9 mouse cellular contexts compared by ENCODE assay signal in genomic region chr11:89024181-89024881, GRCm38 (mm10). TPM values are rescaled to one million over a fixed set of nuclear protein-coding genes. Genes with fewer than 3 reads are reported as not detected.
DNase-seq lines count a peak whose midpoint lies in the region; ATAC-seq lines count a peak whose summit lies in the region.
"Had no signal": no experiment of that assay in that cellular context is flagged by ENCODE, and none has a peak within 500 bp of the region (broad histone marks: within the 10 kb centered on the region; RNA-seq: fewer than 3 reads in every experiment).

No protein-coding gene starts in this region.

- H3K4me3 ChIP-seq in liver, embryonic 13.5 days (replicated peaks), result no peak overlapping the region

- peak; percentile 59 for ATAC-seq in liver, embryonic 13.5 days (ENCODE audit: low read depth)

- H3K9me3 ChIP-seq in liver, embryonic 13.5 days (replicated peaks), result no peaks in the 10 kb centered on the region

- H3K4me2 ChIP-seq in liver, embryonic 13.5 days, result 0 out of 2 replicates have a peak overlapping the region, but pooled peaks have one; percentile 25

- peak overlapping the region; percentile 54 for H3K27ac ChIP-seq in liver, embryonic 13.5 days

- intact Hi-C loops in left cerebral cortex, postnatal 14 days (cut with DNase I), result no loop called here

- 54% methylated on average over 11 of the region's 11 CpGs for WGBS in liver, embryonic 13.5 days (ENCODE audit: insufficient replicate concordance)

- no peaks in the 10 kb centered on the region for H3K27me3 ChIP-seq in liver, embryonic 13.5 days

- peaks cover 82% of the 10 kb centered on the region for H3K4me1 ChIP-seq in liver, embryonic 13.5 days (replicated peaks)

- peak; percentile 40 to 57 for DNase-seq in left cerebral cortex, postnatal 14 days (ENCODE audit: low spot score in 2 of 2)
- DNase-seq in left cerebral cortex, adult 8-10 months (ENCODE audit: low spot score in 2 of 2), result no peak
- peak; percentile 95 for DNase-seq in adrenal gland, postnatal 14 days
- DNase-seq in gastrocnemius, postnatal 25 days, result peak; percentile 68
- DNase-seq in induced T-regulatory cell, adult 2 months (ENCODE audit: low read depth), result peak; percentile 82
- DNase-seq in liver, embryonic 13.5 days, result no peak
- DNase-seq in ovary, postnatal 36 days (ENCODE audit: low spot score), result peak; percentile 66
- DNase-seq in yolk sac, embryonic 10.5 days (ENCODE audit: low spot score), result peak; percentile 86

- H3K9ac ChIP-seq in liver, embryonic 13.5 days, result no peak overlapping the region

- peaks cover 19% of the 10 kb centered on the region for H3K36me3 ChIP-seq in liver, embryonic 13.5 days

RNA-seq across cellular contexts. Expression of gene Trim25, which starts 25.2 kb away (rescaled TPM):
- 1 to 10 TPM; 3.2 to 4.8 TPM for total RNA-seq in left cerebral cortex, postnatal 14 days (2021)
- total RNA-seq in left cerebral cortex, adult 8-10 months (2022), result 1 to 10 TPM; 4.6 to 6.3 (median 5.7) TPM
- 102 and 115 TPM in 2 replicates for total RNA-seq in adrenal gland, postnatal 14 days (2021)
- total RNA-seq in gastrocnemius, postnatal 25 days (2021), result 1 to 10 TPM; 6.0 to 7.9 TPM
- 18.0 and 20.6 TPM in 2 replicates for polyA plus RNA-seq in liver, embryonic 13.5 days (2015; fragmentation: Nextera tagmentation; extraction: Ambion mirVana)

RNA-seq across cellular contexts. Expression of gene Dgke, which starts 42.3 kb away (rescaled TPM):
- total RNA-seq in left cerebral cortex, postnatal 14 days (2021), result 10 to 100 TPM; 44.9 to 47.8 TPM
- 10 to 100 TPM; 50.3 to 60.2 (median 53.3) TPM for total RNA-seq in left cerebral cortex, adult 8-10 months (2022)
- total RNA-seq in adrenal gland, postnatal 14 days (2021), result 12.8 and 15.0 TPM in 2 replicates
- total RNA-seq in gastrocnemius, postnatal 25 days (2021), result 1 to 10 TPM; 2.5 to 2.7 TPM
- 0.69 and 0.82 TPM in 2 replicates for polyA plus RNA-seq in liver, embryonic 13.5 days (2015; fragmentation: Nextera tagmentation; extraction: Ambion mirVana)

RNA-seq across cellular contexts. Expression of gene Gm525, which starts 49.3 kb away (rescaled TPM):
- total RNA-seq in left cerebral cortex, postnatal 14 days (2021), result not detected
- not detected for total RNA-seq in left cerebral cortex, adult 8-10 months (2022)
- not detected in 2 replicates for total RNA-seq in adrenal gland, postnatal 14 days (2021)
- not detected for total RNA-seq in gastrocnemius, postnatal 25 days (2021)
- not detected in 2 replicates for polyA plus RNA-seq in liver, embryonic 13.5 days (2015; fragmentation: Nextera tagmentation; extraction: Ambion mirVana)
- polyA plus RNA-seq: neural tube, embryonic 14.5 days had no signal

RNA-seq across cellular contexts. Expression of gene Coil, which starts 54.3 kb away (rescaled TPM):
- 10 to 100 TPM; 20.4 to 20.9 TPM for total RNA-seq in left cerebral cortex, postnatal 14 days (2021)
- 10 to 100 TPM; 20.2 to 21.6 (median 21.0) TPM for total RNA-seq in left cerebral cortex, adult 8-10 months (2022)
- 8.6 and 11.2 TPM in 2 replicates for total RNA-seq in adrenal gland, postnatal 14 days (2021)
- 1 to 10 TPM; 2.4 to 3.5 TPM for total RNA-seq in gastrocnemius, postnatal 25 days (2021)
- 5.6 and 7.1 TPM in 2 replicates for polyA plus RNA-seq in liver, embryonic 13.5 days (2015; fragmentation: Nextera tagmentation; extraction: Ambion mirVana)

RNA-seq across cellular contexts. Expression of gene Elobl, which starts 57.6 kb away (rescaled TPM):
- not detected for total RNA-seq in left cerebral cortex, postnatal 14 days (2021)
- not detected for total RNA-seq in left cerebral cortex, adult 8-10 months (2022)
- not detected in 2 replicates for total RNA-seq in adrenal gland, postnatal 14 days (2021)
- total RNA-seq in gastrocnemius, postnatal 25 days (2021), result not detected
- polyA plus RNA-seq in liver, embryonic 13.5 days (2015; fragmentation: Nextera tagmentation; extraction: Ambion mirVana), result not detected in 2 replicates
- polyA plus RNA-seq: neural tube, embryonic 14.5 days had no signal

Comparison
In these comparisons a context has a peak if more than half of its experiments do, and no peak if none do; other contexts are left out.
1. DNase-seq: peak in left cerebral cortex, postnatal 14 days (2 of 2), adrenal gland, postnatal 14 days (single experiment), gastrocnemius, postnatal 25 days (single experiment), induced T-regulatory cell, adult 2 months (single experiment), ovary, postnatal 36 days (single experiment) and yolk sac, embryonic 10.5 days (single experiment); none in left cerebral cortex, adult 8-10 months (0 of 2) and liver, embryonic 13.5 days (single experiment).
2. RNA of gene Trim25, which starts 25.2 kb away (total RNA-seq): 102 to 115 TPM in adrenal gland, postnatal 14 days; 6.0 to 7.9 TPM in gastrocnemius, postnatal 25 days, 4.6 to 6.3 TPM in left cerebral cortex, adult 8-10 months and 3.2 to 4.8 TPM in left cerebral cortex, postnatal 14 days; every median in the first group is over 10 times any median in the second.